Mouse (Mus musculus): ENCODE measurements around the gene Slc1a4. TPM values are rescaled to one million over a fixed set of nuclear protein-coding genes. Genes with fewer than 3 reads are reported as not detected.

Slc1a4 gene
- polyA plus RNA-seq, 1 experiment = 18.6 TPM

DNA sequence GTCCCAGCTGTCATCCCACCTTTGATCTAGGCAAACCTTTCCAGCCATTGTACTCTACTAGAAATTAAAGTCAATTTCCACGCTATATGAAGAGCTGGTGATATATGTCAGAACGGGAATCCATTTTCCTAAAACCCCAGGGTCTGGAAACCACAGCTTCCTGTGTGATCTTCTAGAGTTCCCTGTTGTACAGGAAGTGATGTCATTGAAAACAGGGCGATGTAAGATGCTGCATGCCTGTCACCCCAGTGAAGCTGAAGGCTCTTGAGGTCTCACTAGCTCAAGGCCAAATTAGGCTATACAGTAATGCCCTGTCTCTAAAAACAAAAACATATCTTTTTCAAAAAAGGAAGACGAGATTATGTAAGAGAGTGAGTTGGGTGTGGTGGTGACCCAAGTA, 31.2 kb downstream of the Slc1a4 start:
- Histone ChIP-seq H3K4me1 (ENCODE audit: control insufficient read depth, insufficient read depth, low read length) (no peaks in the 10 kb centered on the region), H3K4me3 (replicated peaks; ENCODE audit: insufficient read depth, low read depth, low read length) (no peak overlapping the region), H3K27me3 (ENCODE audit: control insufficient read depth, insufficient read depth, low read length) (no peaks in the 10 kb centered on the region), H3K27ac (ENCODE audit: insufficient read depth, low read length) (no peak overlapping the region)
- 91% methylated on average over 4 of the region's 4 CpGs for WGBS
- TF ChIP-seq CTCF (IDR thresholded peaks at IDR 0.05; ENCODE audit: borderline replicate concordance, insufficient read depth, low read depth, low read length) (no peak), POLR2A (IDR thresholded peaks at IDR 0.05; ENCODE audit: borderline replicate concordance, insufficient read depth, low read length) (no peak)
- DNase-seq = no peak

DNA sequence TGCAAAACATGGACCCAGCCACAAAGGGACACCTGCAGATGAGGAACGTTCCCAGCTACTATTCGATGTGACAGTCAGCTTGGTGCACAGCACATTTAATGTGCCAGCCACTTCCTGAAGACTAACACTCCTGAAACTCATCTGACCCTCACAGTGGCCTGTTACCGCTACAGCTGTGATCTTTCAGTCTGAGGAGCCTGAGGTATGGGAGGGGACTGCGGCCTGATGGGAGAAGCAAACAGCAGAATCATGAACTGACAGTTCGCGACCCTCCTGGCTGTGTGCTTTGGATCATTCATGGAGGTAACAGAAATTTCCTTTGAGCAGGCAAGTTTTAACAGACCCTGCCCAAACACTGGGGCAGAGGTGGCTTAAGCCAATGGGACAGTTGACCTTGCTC, 31.7 kb downstream of the Slc1a4 start:
- no peaks in the 10 kb centered on the region for H3K27me3 ChIP-seq (ENCODE audit: control insufficient read depth, insufficient read depth, low read length)
- TF ChIP-seq POLR2A (IDR thresholded peaks at IDR 0.05; ENCODE audit: borderline replicate concordance, insufficient read depth, low read length) = no peak
- TF ChIP-seq CTCF (IDR thresholded peaks at IDR 0.05; ENCODE audit: borderline replicate concordance, insufficient read depth, low read depth, low read length) = no peak
- H3K27ac ChIP-seq (ENCODE audit: insufficient read depth, low read length) = no peak overlapping the region
- H3K4me1 ChIP-seq (ENCODE audit: control insufficient read depth, insufficient read depth, low read length) = no peaks in the 10 kb centered on the region
- WGBS = 89% methylated on average over 6 of the region's 6 CpGs
- DNase-seq = no peak
- no peak overlapping the region for H3K4me3 ChIP-seq (replicated peaks; ENCODE audit: insufficient read depth, low read depth, low read length)

DNA sequence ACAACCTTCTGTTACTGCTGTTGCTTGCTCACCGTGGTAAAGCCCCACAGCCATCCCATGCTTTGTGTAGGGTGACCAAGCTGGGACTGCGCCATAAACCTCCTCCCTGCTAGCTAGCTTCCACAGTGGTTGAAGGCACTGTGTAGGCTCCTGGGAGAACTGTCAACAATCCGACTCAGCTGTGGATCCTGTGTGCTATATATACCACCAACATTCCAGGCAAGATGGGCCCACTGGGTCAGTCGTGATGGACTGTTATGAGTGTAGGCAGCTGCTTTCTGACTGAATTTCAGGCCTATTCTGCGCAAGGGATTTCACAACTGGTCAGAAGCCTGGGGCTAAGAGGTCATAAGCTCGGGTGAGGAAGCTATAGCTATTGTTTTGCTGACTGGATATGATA, 32.6 kb downstream of the Slc1a4 start:
- Histone ChIP-seq H3K4me1 (ENCODE audit: control insufficient read depth, insufficient read depth, low read length) (no peaks in the 10 kb centered on the region), H3K27ac (ENCODE audit: insufficient read depth, low read length) (no peak overlapping the region), H3K4me3 (replicated peaks; ENCODE audit: insufficient read depth, low read depth, low read length) (no peak overlapping the region), H3K27me3 (ENCODE audit: control insufficient read depth, insufficient read depth, low read length) (no peaks in the 10 kb centered on the region)
- TF ChIP-seq POLR2A (IDR thresholded peaks at IDR 0.05; ENCODE audit: borderline replicate concordance, insufficient read depth, low read length) (no peak), CTCF (IDR thresholded peaks at IDR 0.05; ENCODE audit: borderline replicate concordance, insufficient read depth, low read depth, low read length) (no peak)
- 85% methylated on average over 6 of the region's 6 CpGs for WGBS
- no peak for DNase-seq

DNA sequence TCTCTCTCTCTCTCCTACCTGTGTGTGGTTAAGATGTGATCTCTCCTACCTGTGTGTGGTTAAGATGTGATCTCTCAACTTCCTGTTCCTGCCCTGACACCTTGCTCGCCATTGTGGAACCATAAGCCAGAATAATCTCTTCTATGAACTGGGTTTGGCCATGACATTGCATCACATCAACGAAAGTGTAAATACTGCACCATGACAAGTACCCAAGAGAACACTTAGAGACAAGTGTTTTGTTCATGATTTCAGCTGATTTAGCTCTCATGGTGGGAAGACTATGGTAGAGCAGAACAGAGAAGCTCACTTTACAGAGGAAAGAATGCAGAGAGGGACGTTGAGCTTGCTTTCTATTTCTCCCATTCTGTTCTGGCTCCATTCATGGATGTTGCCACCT, 48.0 kb downstream of the Slc1a4 start:
- no peak overlapping the region for H3K4me3 ChIP-seq (replicated peaks; ENCODE audit: insufficient read depth, low read depth, low read length)
- no peak overlapping the region for H3K27ac ChIP-seq (ENCODE audit: insufficient read depth, low read length)
- TF ChIP-seq POLR2A (IDR thresholded peaks at IDR 0.05; ENCODE audit: borderline replicate concordance, insufficient read depth, low read length) (no peak), CTCF (IDR thresholded peaks at IDR 0.05; ENCODE audit: borderline replicate concordance, insufficient read depth, low read depth, low read length) (no peak)
- H3K4me1 ChIP-seq (ENCODE audit: control insufficient read depth, insufficient read depth, low read length) = no peaks in the 10 kb centered on the region
- no peaks in the 10 kb centered on the region for H3K27me3 ChIP-seq (ENCODE audit: control insufficient read depth, insufficient read depth, low read length)
- no peak for DNase-seq
- 65% methylated on average over 3 of the region's 3 CpGs for WGBS

DNA sequence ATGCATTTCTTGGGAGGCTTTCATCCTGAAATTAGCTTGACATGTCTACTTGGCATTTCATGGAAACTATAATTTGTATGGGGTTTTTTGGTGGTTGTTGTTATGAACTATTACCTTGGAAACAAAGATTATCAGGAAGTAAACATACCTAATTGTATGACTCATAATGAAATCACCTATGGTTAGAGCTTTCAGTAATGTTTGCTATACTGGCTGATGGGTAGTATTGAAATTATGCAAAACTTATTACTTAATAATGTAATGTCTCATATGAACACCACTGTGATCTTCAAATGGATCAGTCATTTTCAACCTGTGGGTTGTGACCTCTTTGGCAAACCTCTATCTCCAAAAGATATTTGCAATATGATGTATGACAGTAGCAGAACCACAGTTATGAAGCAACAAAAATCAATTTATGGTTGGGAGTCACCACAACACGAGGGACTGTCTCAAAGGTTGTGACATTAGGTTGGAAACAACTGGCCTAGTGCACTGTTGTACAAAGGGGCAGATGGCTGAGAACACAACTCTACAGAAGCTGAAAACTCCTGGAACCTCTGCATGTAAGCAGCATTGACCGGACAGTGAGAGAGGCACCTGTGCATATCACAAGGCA, 49.8 kb downstream of the Slc1a4 start:
- TF ChIP-seq POLR2A (IDR thresholded peaks at IDR 0.05; ENCODE audit: borderline replicate concordance, insufficient read depth, low read length) = no peak
- TF ChIP-seq CTCF (IDR thresholded peaks at IDR 0.05; ENCODE audit: borderline replicate concordance, insufficient read depth, low read depth, low read length) = no peak
- Histone ChIP-seq H3K4me3 (replicated peaks; ENCODE audit: insufficient read depth, low read depth, low read length) (no peak overlapping the region), H3K27ac (ENCODE audit: insufficient read depth, low read length) (no peak overlapping the region), H3K4me1 (ENCODE audit: control insufficient read depth, insufficient read depth, low read length) (no peaks in the 10 kb centered on the region), H3K27me3 (ENCODE audit: control insufficient read depth, insufficient read depth, low read length) (no peaks in the 10 kb centered on the region)
- 84% methylated on average over 2 of the region's 2 CpGs for WGBS
- no peak for DNase-seq

DNA sequence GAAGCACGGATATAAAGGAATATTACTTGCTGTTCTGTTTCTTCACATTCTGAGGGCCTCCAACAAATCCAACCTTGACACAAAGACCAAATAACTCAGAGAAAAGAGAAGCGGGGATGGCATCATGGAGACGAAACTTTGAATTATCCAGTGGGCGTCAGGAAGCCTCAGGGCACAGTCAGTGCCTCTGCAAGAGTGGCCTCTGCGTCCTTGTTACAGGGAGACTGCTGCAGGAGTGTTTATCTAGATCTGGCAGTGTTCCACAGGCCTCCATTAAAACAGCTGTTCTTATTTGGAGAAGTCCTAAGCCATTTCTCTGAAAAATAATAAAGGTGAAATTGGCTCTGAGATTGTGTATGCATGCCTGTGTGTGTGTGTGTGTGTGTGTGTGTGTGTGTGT, 51.5 kb downstream of the Slc1a4 start:
- H3K4me1 ChIP-seq (ENCODE audit: control insufficient read depth, insufficient read depth, low read length) = no peaks in the 10 kb centered on the region
- 67% methylated on average over 5 of the region's 5 CpGs for WGBS
- no peak for DNase-seq
- H3K27ac ChIP-seq (ENCODE audit: insufficient read depth, low read length) = no peak overlapping the region
- TF ChIP-seq CTCF (IDR thresholded peaks at IDR 0.05; ENCODE audit: borderline replicate concordance, insufficient read depth, low read depth, low read length) (no peak), POLR2A (IDR thresholded peaks at IDR 0.05; ENCODE audit: borderline replicate concordance, insufficient read depth, low read length) (no peak)
- H3K27me3 ChIP-seq (ENCODE audit: control insufficient read depth, insufficient read depth, low read length) = no peaks in the 10 kb centered on the region
- H3K4me3 ChIP-seq (replicated peaks; ENCODE audit: insufficient read depth, low read depth, low read length) = no peak overlapping the region

DNA sequence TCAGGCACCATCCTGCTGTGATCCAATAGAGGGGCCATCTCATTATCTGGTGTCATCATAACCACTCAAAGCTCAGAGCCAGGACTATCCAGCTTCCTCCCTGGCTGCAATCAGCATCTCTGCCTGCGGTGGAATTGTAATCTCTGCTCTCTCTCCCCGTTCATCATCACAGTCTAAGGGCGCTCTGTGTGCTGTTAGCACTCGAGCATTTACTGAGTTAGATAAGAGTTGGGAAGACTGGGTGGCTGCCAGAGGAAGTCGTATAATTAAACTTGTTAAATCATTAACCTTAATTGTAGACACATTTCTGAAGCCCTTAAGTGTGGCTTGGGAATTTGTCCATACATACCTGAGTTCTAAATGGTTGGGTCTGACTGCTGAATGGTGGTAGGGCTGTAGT, 53.8 kb downstream of the Slc1a4 start:
- 70% methylated on average over 5 of the region's 5 CpGs for WGBS
- TF ChIP-seq POLR2A (IDR thresholded peaks at IDR 0.05; ENCODE audit: borderline replicate concordance, insufficient read depth, low read length) = no peak
- TF ChIP-seq CTCF (IDR thresholded peaks at IDR 0.05; ENCODE audit: borderline replicate concordance, insufficient read depth, low read depth, low read length) = no peak
- Histone ChIP-seq H3K27me3 (ENCODE audit: control insufficient read depth, insufficient read depth, low read length) (no peaks in the 10 kb centered on the region), H3K4me3 (replicated peaks; ENCODE audit: insufficient read depth, low read depth, low read length) (no peak overlapping the region), H3K4me1 (ENCODE audit: control insufficient read depth, insufficient read depth, low read length) (no peaks in the 10 kb centered on the region), H3K27ac (ENCODE audit: insufficient read depth, low read length) (no peak overlapping the region)
- DNase-seq = no peak

DNA sequence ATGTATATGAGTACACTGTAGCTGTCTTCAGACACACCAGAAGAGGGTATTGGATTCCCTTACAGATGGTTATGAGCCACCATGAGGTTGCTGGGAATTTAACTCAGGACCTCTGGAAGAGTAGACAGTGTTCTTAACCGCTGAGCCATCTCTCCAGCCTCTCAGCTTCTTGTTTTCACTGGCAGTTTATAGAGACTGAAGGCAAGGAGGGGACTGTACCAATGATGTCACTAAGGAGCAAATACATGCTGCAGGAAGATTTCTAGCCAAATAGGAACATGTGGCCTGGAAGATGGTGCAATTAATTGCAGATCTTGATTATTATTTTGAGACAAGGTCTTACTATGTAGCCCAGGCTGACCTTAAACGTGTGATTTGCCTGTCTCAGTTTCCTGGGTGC, 55.4 kb downstream of the Slc1a4 start:
- no peak overlapping the region for H3K4me3 ChIP-seq (replicated peaks; ENCODE audit: insufficient read depth, low read depth, low read length)
- DNase-seq = no peak
- H3K27ac ChIP-seq (ENCODE audit: insufficient read depth, low read length) = no peak overlapping the region
- WGBS = 82% methylated on average over 2 of the region's 2 CpGs
- no peaks in the 10 kb centered on the region for H3K27me3 ChIP-seq (ENCODE audit: control insufficient read depth, insufficient read depth, low read length)
- no peak for TF ChIP-seq CTCF (IDR thresholded peaks at IDR 0.05; ENCODE audit: borderline replicate concordance, insufficient read depth, low read depth, low read length)
- TF ChIP-seq POLR2A (IDR thresholded peaks at IDR 0.05; ENCODE audit: borderline replicate concordance, insufficient read depth, low read length) = no peak
- no peaks in the 10 kb centered on the region for H3K4me1 ChIP-seq (ENCODE audit: control insufficient read depth, insufficient read depth, low read length)
